Mouse (Mus musculus) liver, embryonic 14.5 days (tissue): ENCODE results near the gene Gm12888.
"Not testable (repeated sequence)": the region's sequence is repeated elsewhere in the genome, so short reads cannot be mapped to it uniquely, and the experiment has no call there.

ENCODE experiments used
- CTCF ChIP-seq: IDR thresholded peaks from 2 replicates; pipeline ENCODE4 v1.5.1; 2016; ENCODE audit warnings: antibody characterized with exemption, low read depth, control low read depth
- EP300 ChIP-seq: IDR thresholded peaks from 2 replicates; pipeline ENCODE4 v1.6.1; 2016; ENCODE audit warnings: antibody characterized with exemption, low read depth

DNA sequence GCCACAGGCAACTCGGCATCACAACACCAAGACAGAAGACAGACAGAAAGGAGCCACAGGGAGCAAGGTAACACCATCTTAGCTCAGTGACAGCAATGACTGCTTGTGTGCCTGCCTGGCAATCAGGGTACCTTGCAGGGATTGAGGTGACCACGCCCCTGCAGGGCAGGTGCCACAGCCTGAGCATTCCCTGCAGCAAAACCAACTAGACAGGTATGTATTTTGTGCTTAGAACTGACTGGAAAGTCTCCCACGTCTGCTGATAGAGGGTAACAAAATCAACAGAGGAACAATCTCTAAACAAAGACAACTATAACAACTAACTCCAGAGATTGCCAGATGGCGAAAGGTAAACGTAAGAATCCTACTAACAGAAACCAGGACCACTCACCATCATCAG, at the start of gene Gm12888:
- not testable (repeated sequence) for TF ChIP-seq CTCF, EP300
